Mouse (Mus musculus) testis, adult 2 months (tissue): ENCODE results near the gene Fgfr4.

Source experiments
- CTCF ChIP-seq: fragments of 200-500 bp; IDR thresholded peaks from 2 replicates; pipeline ENCODE4 v1.5.1; 2012; ENCODE audit warnings: low read depth, mild to moderate bottlenecking, inconsistent platforms, low read length, moderate library complexity; ENCODE audit not compliant: control insufficient read depth, insufficient read depth, insufficient replicate concordance
- POLR2A ChIP-seq: fragments of 200-500 bp; IDR thresholded peaks from 2 replicates; pipeline ENCODE4 v1.6.1; 2012; ENCODE audit warnings: low read depth, mild to moderate bottlenecking, inconsistent platforms, low read length, moderate library complexity; ENCODE audit not compliant: control insufficient read depth

DNA sequence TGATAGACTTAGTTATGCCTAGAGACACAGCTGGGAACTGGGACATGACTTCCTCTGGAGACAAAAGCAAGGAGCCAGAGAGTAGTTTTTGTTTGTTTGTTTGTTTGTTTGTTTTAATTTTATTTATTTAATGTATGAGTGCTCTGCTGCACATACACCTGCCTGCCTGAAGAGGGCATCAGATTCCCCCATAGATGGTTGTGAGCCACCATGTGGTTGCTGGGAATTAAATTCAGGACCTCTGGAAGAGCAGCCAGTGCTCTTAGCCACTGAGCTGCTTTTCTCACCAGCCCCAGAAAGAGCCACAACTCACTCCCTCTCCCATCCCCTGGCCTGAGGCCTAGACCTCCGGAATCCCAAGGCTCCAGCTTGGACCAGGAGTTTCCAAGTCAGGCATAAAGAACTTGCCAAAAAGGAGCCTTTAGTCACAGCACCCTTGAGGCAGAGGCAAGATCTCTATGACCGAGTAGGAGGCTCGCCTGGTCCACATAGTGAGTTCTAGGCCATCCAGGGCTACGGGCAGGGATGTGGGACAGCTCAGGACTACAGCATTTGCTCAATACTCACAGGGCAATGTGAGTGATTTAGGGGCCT lies 25.6 kb downstream of the Fgfr4 start:
- TF ChIP-seq CTCF (no peak), POLR2A (no peak)
